40 mouse cellular contexts compared by ENCODE assay signal in genomic region chrX:77802293-77802692, GRCm38 (mm10). TPM values are rescaled to one million over a fixed set of nuclear protein-coding genes. Genes with fewer than 3 reads are reported as not detected.
"Had no signal": no experiment of that assay in that cellular context is flagged by ENCODE, and none has a peak within 500 bp of the region (broad histone marks: within the 10 kb centered on the region; RNA-seq: fewer than 3 reads in every experiment).

No protein-coding gene starts in this region.

- H3K9me3 ChIP-seq: heart, embryonic 13.5 days; heart, embryonic 15.5 days; hindbrain, embryonic 13.5 days; hindbrain, embryonic 15.5 days; kidney, embryonic 15.5 days; limb, embryonic 13.5 days; limb, embryonic 15.5 days had no signal

- H3K4me1 ChIP-seq: heart, embryonic 13.5 days; heart, embryonic 15.5 days; hindbrain, embryonic 13.5 days; hindbrain, embryonic 15.5 days; kidney, embryonic 15.5 days; limb, embryonic 13.5 days; limb, embryonic 15.5 days had no signal

- H3K27me3 ChIP-seq: heart, embryonic 13.5 days; heart, embryonic 15.5 days; hindbrain, embryonic 13.5 days; hindbrain, embryonic 15.5 days; kidney, embryonic 15.5 days; limb, embryonic 13.5 days; limb, embryonic 15.5 days had no signal

- H3K27ac ChIP-seq: gastrocnemius, adult 2 months; heart, adult 2 months; heart, embryonic 13.5 days; heart, embryonic 15.5 days; hindbrain, embryonic 13.5 days; hindbrain, embryonic 15.5 days; kidney, embryonic 15.5 days; kidney, postnatal 0 days; limb, embryonic 13.5 days; limb, embryonic 15.5 days had no signal

- H3K4me2 ChIP-seq: heart, embryonic 11.5 days; heart, embryonic 13.5 days; heart, embryonic 15.5 days; hindbrain, embryonic 13.5 days; hindbrain, embryonic 15.5 days; kidney, embryonic 15.5 days; limb, embryonic 13.5 days; limb, embryonic 15.5 days had no signal

- H3K4me3 ChIP-seq: gastrocnemius, adult 2 months; heart, adult 2 months; heart, embryonic 13.5 days; heart, embryonic 15.5 days; hindbrain, embryonic 13.5 days; hindbrain, embryonic 15.5 days; kidney, embryonic 15.5 days; limb, embryonic 13.5 days; limb, embryonic 15.5 days had no signal

- DNase-seq: gastrocnemius, adult 2 months; gastrocnemius, postnatal 10 days; gastrocnemius, postnatal 25 days; heart, adult 11 months; heart, adult 2 months; heart, postnatal 14 days; heart, postnatal 36 days; kidney, adult 11 months; kidney, adult 2 months; kidney, adult 9 months; kidney, postnatal 14 days; kidney, postnatal 36 days; layer of hippocampus, adult 9-11 months; layer of hippocampus, postnatal 36 days; left cerebral cortex, postnatal 4 days had no signal

- ATAC-seq: intestine, embryonic 16.5 days had no signal

- H3K9ac ChIP-seq: heart, embryonic 13.5 days; heart, embryonic 15.5 days; hindbrain, embryonic 13.5 days; hindbrain, embryonic 15.5 days; kidney, embryonic 15.5 days; limb, embryonic 13.5 days; limb, embryonic 15.5 days had no signal

- H3K36me3 ChIP-seq: heart, embryonic 13.5 days; heart, embryonic 15.5 days; hindbrain, embryonic 13.5 days; hindbrain, embryonic 15.5 days; kidney, embryonic 15.5 days; limb, embryonic 13.5 days; limb, embryonic 15.5 days had no signal

RNA-seq across cellular contexts. Expression of gene Pbsn, which starts 51.1 kb away (rescaled TPM):
- total RNA-seq: gastrocnemius, adult 2 months; gastrocnemius, postnatal 10 days; gastrocnemius, postnatal 25 days; gastrocnemius, postnatal 4 days; heart, adult 2 months; heart, postnatal 14 days; heart, postnatal 36 days; hematopoietic stem cell, adult 5-6 weeks; layer of hippocampus, adult 18-20 months; layer of hippocampus, adult 8-10 months; layer of hippocampus, postnatal 14 days; layer of hippocampus, postnatal 36 days; left cerebral cortex, adult 18-20 months; left cerebral cortex, adult 8-10 months; left cerebral cortex, postnatal 10 days; left cerebral cortex, postnatal 25 days; left cerebral cortex, postnatal 4 days; liver, adult 2 months had no signal
- polyA plus RNA-seq: heart, adult 2 months; heart, embryonic 11.5 days; heart, embryonic 13.5 days; heart, embryonic 15.5 days; heart, postnatal 0 days; hindbrain, embryonic 11.5 days; hindbrain, embryonic 13.5 days; hindbrain, embryonic 15.5 days; intestine, embryonic 14.5 days; intestine, embryonic 16.5 days; kidney, adult 2 months; kidney, embryonic 15.5 days; kidney, postnatal 0 days; large intestine, adult 2 months; limb, embryonic 11.5 days; limb, embryonic 13.5 days; limb, embryonic 15.5 days; liver, adult 2 months had no signal
